9 mouse cellular contexts compared by ENCODE assay signal in the genomic region with DNA sequence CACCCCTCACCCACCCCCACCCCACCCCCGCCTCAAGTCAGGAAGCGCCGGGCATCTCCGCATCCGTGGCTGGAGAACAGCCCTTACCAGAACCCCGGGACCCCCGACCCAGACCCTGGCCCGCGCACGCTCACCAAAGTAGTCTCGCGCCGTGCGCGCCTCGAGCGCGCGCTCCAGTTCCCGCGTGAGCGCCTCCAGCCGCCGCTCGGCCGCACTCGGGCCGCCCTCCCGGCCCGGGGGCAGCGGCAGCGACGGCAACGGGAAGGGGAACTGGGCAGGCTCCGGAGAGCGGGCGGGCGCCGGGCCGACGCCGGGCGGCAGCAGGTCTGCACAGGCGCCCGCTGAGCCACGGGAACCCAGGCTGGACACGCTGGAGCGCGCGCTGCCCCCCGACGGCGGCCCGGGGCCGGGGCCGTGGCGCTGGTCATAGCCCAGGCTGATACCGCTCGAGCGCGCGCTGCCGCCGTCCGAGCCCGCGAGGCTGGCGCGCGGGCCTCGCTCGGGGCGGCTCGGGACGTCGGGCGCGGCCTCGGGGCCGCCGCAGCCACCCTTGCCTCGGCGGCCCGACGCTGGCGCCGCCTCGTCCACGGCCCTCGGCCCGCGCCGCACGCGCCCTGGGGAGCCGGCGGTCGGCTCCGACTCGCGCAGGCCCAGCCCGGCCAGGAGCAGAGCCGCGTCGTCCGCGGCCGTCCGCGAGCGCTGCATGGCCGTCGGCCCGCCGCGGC. TPM values are rescaled to one million over a fixed set of nuclear protein-coding genes. Genes with fewer than 3 reads are reported as not detected.
DNase-seq lines count a peak whose midpoint lies in the region; ATAC-seq and TF ChIP-seq lines count a peak whose summit lies in the region.
"Had no signal": no experiment of that assay in that cellular context is flagged by ENCODE, and none has a peak within 500 bp of the region (broad histone marks: within the 10 kb centered on the region; RNA-seq: fewer than 3 reads in every experiment).

No protein-coding gene starts in this region.

- H3K4me3 ChIP-seq in lung, adult 2 months (replicated peaks; ENCODE audit: extremely low read depth, low read depth, low read length): peak overlapping the region; percentile 70
- H3K4me3 ChIP-seq in heart, embryonic 13.5 days: peak overlapping the region; percentile 87
- peak overlapping the region; percentile 76 for H3K4me3 ChIP-seq in midbrain, embryonic 12.5 days

- H3K27ac ChIP-seq in heart, embryonic 13.5 days (replicated peaks): peak overlapping the region; percentile 85
- peak overlapping the region; percentile 54 for H3K27ac ChIP-seq in midbrain, embryonic 12.5 days (replicated peaks)

- peaks cover 4% of the 10 kb centered on the region; the same call in 1 of the 2 replicates for H3K36me3 ChIP-seq in heart, embryonic 13.5 days
- H3K36me3 ChIP-seq in midbrain, embryonic 12.5 days: no peaks in the 10 kb centered on the region

- TF ChIP-seq POLR2A in lung, adult 2 months (IDR thresholded peaks at IDR 0.05; ENCODE audit: borderline replicate concordance, extremely low read depth, low read depth, low read length): no peak

- peak overlapping the region; percentile 78 for H3K4me2 ChIP-seq in heart, embryonic 13.5 days
- H3K4me2 ChIP-seq in midbrain, embryonic 12.5 days (replicated peaks): peak overlapping the region; percentile 65

- DNase-seq in lung, adult 2 months: peak; percentile 44
- DNase-seq in lung, postnatal 25 days (ENCODE audit: low spot score): no peak
- peak; percentile 44 for DNase-seq in embryo, embryonic 10 days (ENCODE audit: low spot score)
- peak; percentile 58 for DNase-seq in kidney, postnatal 14 days
- DNase-seq in frontal cortex, adult 2 months (ENCODE audit: extremely low spot score in 1 of 2, low spot score in 1 of 2): no peak
- no peak for DNase-seq in left cerebral cortex, postnatal 25 days (ENCODE audit: low spot score in 2 of 2)

- intact Hi-C loops in left cerebral cortex, postnatal 25 days (cut with DNase I): no loop called here

- H3K4me1 ChIP-seq in lung, adult 2 months (ENCODE audit: control insufficient read depth, insufficient read depth, low read length): peaks cover 12% of the 10 kb centered on the region; the same call in 1 of the 2 replicates
- peaks cover 30% of the 10 kb centered on the region for H3K4me1 ChIP-seq in heart, embryonic 13.5 days
- H3K4me1 ChIP-seq in midbrain, embryonic 12.5 days: peaks cover 12% of the 10 kb centered on the region

- no peaks in the 10 kb centered on the region for H3K9me3 ChIP-seq in heart, embryonic 13.5 days
- H3K9me3 ChIP-seq in midbrain, embryonic 12.5 days: no peaks in the 10 kb centered on the region

- no peaks in the 10 kb centered on the region for H3K27me3 ChIP-seq in heart, embryonic 13.5 days (replicated peaks)
- no peaks in the 10 kb centered on the region for H3K27me3 ChIP-seq in midbrain, embryonic 12.5 days

- no peak for TF ChIP-seq CTCF in lung, adult 2 months (IDR thresholded peaks at IDR 0.05; ENCODE audit: insufficient read depth, low read length)

- 5% methylated on average over 108 of the region's 116 CpGs for WGBS in lung, adult 2 months
- 1% methylated on average over 70 of the region's 116 CpGs for WGBS in heart, embryonic 13.5 days
- WGBS in midbrain, embryonic 12.5 days: under 1% methylated on average over 64 of the region's 116 CpGs

- peak; percentile 56 for ATAC-seq in heart, embryonic 13.5 days (ENCODE audit: extremely low read depth, insufficient number of reproducible peaks, low FRiP score, low TSS enrichment)
- peak; percentile 79 for ATAC-seq in midbrain, embryonic 12.5 days (ENCODE audit: low FRiP score, low read depth)

- peak overlapping the region; percentile 97 for H3K9ac ChIP-seq in heart, embryonic 13.5 days
- H3K9ac ChIP-seq in midbrain, embryonic 12.5 days (replicated peaks): peak overlapping the region; percentile 83

RNA-seq across cellular contexts. Expression of a gene that starts 0.6 kb away (rescaled TPM):
- polyA plus RNA-seq in lung, adult 2 months (2012; rRNA removed): 41.1 and 41.2 TPM in 2 replicates
- polyA plus RNA-seq in heart, embryonic 13.5 days (2015; fragmentation: Nextera tagmentation; extraction: Ambion mirVana): 4.0 and 5.1 TPM in 2 replicates
- 3.0 and 3.8 TPM in 2 replicates for polyA plus RNA-seq in midbrain, embryonic 12.5 days (2016; fragmentation: Nextera tagmentation; extraction: Ambion mirVana)
- polyA plus RNA-seq in frontal cortex, adult 2 months (2012; rRNA removed): 14.1 and 16.3 TPM in 2 replicates
- total RNA-seq in left cerebral cortex, postnatal 25 days (2021): 10 to 100 TPM; 10.6 to 11.3 TPM

RNA-seq across cellular contexts. Expression of a gene that starts 36.9 kb away (rescaled TPM):
- 23.9 and 42.1 TPM in 2 replicates for polyA plus RNA-seq in lung, adult 2 months (2012; rRNA removed)
- polyA plus RNA-seq in heart, embryonic 13.5 days (2015; fragmentation: Nextera tagmentation; extraction: Ambion mirVana): 111 and 114 TPM in 2 replicates
- polyA plus RNA-seq in midbrain, embryonic 12.5 days (2016; fragmentation: Nextera tagmentation; extraction: Ambion mirVana): 247 TPM in 2 replicates
- 106 and 116 TPM in 2 replicates for polyA plus RNA-seq in frontal cortex, adult 2 months (2012; rRNA removed)
- 10 to 100 TPM; 87.2 to 91.5 TPM for total RNA-seq in left cerebral cortex, postnatal 25 days (2021)

RNA-seq across cellular contexts. Expression of a gene that starts 37.3 kb away (rescaled TPM):
- not detected in 2 replicates for polyA plus RNA-seq in lung, adult 2 months (2012; rRNA removed)
- not detected in 2 replicates for polyA plus RNA-seq in heart, embryonic 13.5 days (2015; fragmentation: Nextera tagmentation; extraction: Ambion mirVana)
- polyA plus RNA-seq in midbrain, embryonic 12.5 days (2016; fragmentation: Nextera tagmentation; extraction: Ambion mirVana): not detected in 2 replicates
- not detected in 2 replicates for polyA plus RNA-seq in frontal cortex, adult 2 months (2012; rRNA removed)
- total RNA-seq in left cerebral cortex, postnatal 25 days (2021): not detected
- total RNA-seq: adrenal gland, postnatal 4 days had no signal

Comparison
In these comparisons a context has a peak if more than half of its experiments do, and no peak if none do; other contexts are left out.
1. DNase-seq: peak in lung, adult 2 months (single experiment), embryo, embryonic 10 days (single experiment) and kidney, postnatal 14 days (single experiment); none in lung, postnatal 25 days (single experiment), frontal cortex, adult 2 months (0 of 2) and left cerebral cortex, postnatal 25 days (0 of 2).
2. Peak in every context shown above with its lines, with median percentiles within 50 percentile points of each other: H3K4me3 ChIP-seq.